Mouse (Mus musculus) megakaryocyte, embryonic 14.5 days (primary cell): Measurements from ENCODE around the gene Aff3. TPM values are rescaled to one million over a fixed set of nuclear protein-coding genes. Genes with fewer than 3 reads are reported as not detected.

Experiments
- H3K27me3 ChIP-seq: replicated peaks from 2 replicates; pipeline ENCODE3; 2012; ENCODE audit warnings: inconsistent platforms
- H3K36me3 ChIP-seq: replicated peaks from 2 replicates; pipeline ENCODE3; 2012; ENCODE audit warnings: low read length, inconsistent platforms, mixed read lengths
- H3K4me1 ChIP-seq: 2 replicates; pipeline ENCODE4 v1.6.1; 2012; ENCODE audit warnings: inconsistent platforms
- H3K4me3 ChIP-seq: replicated peaks from 2 replicates; pipeline ENCODE3; 2012; ENCODE audit warnings: moderate library complexity, mild to moderate bottlenecking, inconsistent platforms
- H3K9me3 ChIP-seq: 2 replicates; pipeline ENCODE4 v1.6.1; 2012; ENCODE audit warnings: inconsistent platforms
- FLI1 ChIP-seq: IDR thresholded peaks from 2 replicates; pipeline ENCODE4 v1.6.1; 2012; ENCODE audit warnings: low read length, inconsistent platforms, mixed read lengths
- GATA1 ChIP-seq: IDR thresholded peaks from 3 replicates; pipeline ENCODE4 v1.6.1; 2012; ENCODE audit warnings: mixed read lengths, low read length, inconsistent platforms, borderline replicate concordance
- polyA plus RNA-seq: library from polyadenylated mRNA; stranded (reverse); fragments of >175 nt; gene quantifications from 2 replicates; pipeline ENCODE4 v1.2.3, GENCODE M21; 2012; ENCODE audit warnings: low replicate concordance; ENCODE audit not compliant: insufficient read depth

Gene Aff3
- polyA plus RNA-seq, 1 experiment = 4.4 TPM

DNA sequence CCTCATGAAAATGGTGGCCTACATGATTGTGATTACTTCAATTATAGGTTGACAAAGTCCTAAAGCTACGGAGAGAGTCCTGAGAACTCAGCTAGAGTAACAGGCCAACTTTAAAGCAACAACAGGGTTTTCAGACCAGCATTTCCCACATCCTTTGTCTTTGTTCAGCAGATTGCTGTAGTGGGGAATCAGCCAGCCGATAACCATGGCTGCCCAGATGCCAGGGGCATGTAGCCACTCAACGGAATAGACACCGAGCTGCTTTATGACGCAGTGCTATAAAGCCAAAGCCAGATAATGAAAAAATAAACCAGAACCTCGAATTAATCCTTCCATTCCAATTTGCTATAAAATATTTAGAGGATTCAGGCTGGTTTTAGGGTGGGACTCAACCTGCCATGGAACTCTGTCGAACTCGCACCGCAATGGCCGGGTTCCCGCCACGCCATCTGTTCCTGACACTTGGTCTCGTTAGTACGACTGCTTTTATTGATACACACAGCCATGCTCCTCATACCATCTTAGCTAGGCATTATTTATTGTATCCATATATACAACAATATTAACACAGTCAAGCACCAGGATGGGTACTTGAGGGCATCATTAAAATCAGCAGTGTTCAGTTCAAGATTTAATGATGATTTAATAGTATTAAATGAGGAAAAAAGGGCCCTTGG lies 297.2 kb downstream of the Aff3 start:
- Histone ChIP-seq H3K4me1 (peaks cover 5% of the 10 kb centered on the region), H3K27me3 (peaks cover 2% of the 10 kb centered on the region), H3K9me3 (no peaks in the 10 kb centered on the region), H3K4me3 (no peak overlapping the region), H3K36me3 (no peaks in the 10 kb centered on the region)
- TF ChIP-seq GATA1 (no peak), FLI1 (no peak)

DNA sequence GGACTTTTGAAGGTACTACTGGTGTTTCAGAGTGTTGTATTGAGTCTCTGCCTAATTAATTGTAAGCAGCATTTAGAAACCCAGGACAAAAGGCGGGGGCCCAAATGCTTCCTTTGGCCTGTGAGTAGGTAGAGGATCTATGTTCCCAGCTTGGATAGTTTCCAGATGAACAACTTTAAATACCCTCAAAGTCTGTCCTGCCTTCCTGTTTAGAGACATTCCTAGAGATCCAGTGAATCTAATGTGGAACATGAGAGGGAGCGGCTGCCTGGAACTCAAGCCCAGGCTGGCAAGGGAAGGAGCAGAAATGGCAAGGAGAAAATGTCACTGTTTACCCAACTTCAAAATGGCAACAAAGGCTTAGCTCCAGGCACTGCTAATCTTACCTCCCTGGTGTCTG lies 300.9 kb downstream of the Aff3 start:
- H3K36me3 ChIP-seq = no peaks in the 10 kb centered on the region
- peaks cover 17% of the 10 kb centered on the region for H3K4me1 ChIP-seq
- no peak overlapping the region for H3K4me3 ChIP-seq
- H3K27me3 ChIP-seq = peaks cover 2% of the 10 kb centered on the region
- 0 out of 2 replicates have a peak, but pooled peaks cover 3% of the 10 kb centered on the region for H3K9me3 ChIP-seq
- TF ChIP-seq GATA1 = no peak
- no peak for TF ChIP-seq FLI1

DNA sequence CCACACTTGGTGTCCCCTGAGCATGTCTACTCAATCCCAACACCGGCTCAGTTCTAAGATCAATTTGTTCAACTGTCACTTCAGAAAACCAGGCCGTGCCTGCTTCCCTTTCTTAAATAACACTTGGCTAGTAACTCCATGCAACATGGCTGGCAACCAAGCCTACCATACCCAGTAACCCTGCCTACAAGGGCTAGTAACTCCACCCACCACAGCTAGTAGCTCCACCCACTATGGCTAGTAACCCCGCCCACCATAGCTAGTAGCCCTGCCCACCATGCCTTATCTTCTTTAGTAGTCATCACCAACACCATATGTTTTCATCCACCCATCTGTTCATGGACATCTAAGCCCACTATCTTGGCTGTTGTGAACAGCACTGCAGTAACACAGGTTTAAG lies 302.5 kb downstream of the Aff3 start:
- no peaks in the 10 kb centered on the region for H3K27me3 ChIP-seq
- H3K4me1 ChIP-seq = peaks cover 17% of the 10 kb centered on the region
- 0 out of 2 replicates have a peak, but pooled peaks cover 3% of the 10 kb centered on the region for H3K9me3 ChIP-seq
- no peaks in the 10 kb centered on the region for H3K36me3 ChIP-seq
- H3K4me3 ChIP-seq = no peak overlapping the region
- no peak for TF ChIP-seq FLI1
- TF ChIP-seq GATA1 = no peak

DNA sequence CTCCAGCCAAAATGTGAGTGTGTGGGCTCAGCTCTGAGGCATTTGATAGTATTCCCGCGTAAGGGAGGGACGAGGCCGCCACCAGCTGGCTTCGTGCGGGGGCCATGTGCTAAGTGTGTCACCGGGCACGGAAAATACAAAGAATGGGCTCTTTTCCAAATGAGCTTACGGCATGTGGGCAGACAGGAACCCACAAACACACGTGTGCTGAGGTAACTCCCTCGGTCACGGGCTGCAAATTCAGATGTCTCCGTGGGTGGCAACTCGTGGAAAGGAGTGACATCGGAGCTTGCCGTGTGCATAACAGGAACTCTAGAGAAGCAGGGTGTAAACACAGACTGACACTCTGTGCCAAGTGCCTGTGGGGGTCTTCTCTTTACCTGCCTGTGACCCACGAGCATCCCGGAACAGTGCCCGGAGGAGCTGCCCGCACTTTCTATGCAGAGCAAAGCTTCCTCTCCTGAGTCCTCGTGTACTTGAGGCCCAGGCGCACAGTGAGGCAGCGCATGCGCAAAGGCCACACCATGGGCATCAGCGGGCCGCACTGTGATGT lies 305.9 kb downstream of the Aff3 start:
- no peaks in the 10 kb centered on the region for H3K36me3 ChIP-seq
- H3K4me1 ChIP-seq = peaks cover 17% of the 10 kb centered on the region
- H3K27me3 ChIP-seq = no peaks in the 10 kb centered on the region
- TF ChIP-seq FLI1 (no peak), GATA1 (no peak)
- H3K4me3 ChIP-seq = no peak overlapping the region
- H3K9me3 ChIP-seq = 0 out of 2 replicates have a peak, but pooled peaks cover 3% of the 10 kb centered on the region

DNA sequence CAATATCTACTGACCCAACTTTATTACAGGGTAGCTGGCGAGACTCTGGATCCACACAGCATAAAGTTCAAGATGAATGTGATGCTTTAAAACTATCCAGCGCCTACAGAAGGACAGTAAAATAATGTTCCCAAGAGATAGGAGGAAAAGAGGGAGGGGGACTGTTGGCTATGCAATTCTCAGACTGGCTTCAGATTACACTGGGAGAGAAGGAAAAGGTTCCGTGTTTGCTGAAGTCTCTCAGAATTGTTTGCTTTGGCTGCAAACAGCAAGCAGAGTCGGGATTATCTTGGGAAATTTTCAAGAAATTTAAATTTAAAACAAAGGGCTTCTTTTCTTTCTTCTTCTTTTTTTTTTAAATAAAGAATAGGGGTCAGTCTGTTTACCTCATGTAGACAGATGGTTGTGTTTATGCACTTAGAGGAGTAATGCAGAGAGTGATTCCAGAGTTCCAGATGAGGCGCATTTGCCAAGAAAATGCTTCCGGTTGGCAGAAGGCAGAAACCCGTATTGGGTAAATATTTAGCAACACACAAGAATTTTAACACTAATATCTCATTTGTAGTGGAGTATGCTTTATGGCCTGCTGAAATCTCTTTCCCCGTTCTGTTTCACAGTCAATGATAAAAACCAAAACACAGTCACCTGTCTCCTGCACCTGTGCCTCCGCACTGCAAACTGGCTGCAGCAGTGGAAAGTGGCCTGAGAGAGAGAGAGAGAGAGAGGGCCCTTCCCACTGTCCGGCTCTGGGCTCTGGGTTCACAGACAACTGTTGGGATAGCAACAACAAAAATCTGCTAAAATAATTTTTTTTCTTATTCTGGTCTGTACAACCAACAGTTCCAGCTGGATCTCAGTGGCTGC lies 306.6 kb downstream of the Aff3 start:
- Histone ChIP-seq H3K9me3 (0 out of 2 replicates have a peak, but pooled peaks cover 3% of the 10 kb centered on the region), H3K27me3 (no peaks in the 10 kb centered on the region)

DNA sequence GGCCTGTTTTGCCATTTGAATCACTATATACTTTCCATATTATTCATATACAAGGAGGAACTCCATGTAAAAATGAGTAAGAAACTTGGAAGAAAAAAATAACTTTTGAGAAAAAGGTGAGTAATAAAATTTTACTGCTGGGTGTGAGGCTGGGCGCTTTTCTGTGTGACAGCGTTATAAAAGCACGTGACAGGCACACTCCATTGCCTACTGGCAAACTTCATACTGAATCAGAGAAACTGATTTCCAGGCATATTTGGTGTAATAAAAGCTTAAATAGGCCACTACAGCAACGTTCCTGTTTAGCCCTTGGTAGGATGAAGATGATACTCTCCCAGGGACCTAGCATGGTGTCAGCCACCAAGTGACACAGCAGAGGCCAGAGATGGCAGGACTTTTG lies 310.2 kb downstream of the Aff3 start:
- TF ChIP-seq GATA1 (no peak), FLI1 (no peak)
- no peaks in the 10 kb centered on the region for H3K27me3 ChIP-seq
- H3K4me3 ChIP-seq = no peak overlapping the region
- H3K9me3 ChIP-seq = 0 out of 2 replicates have a peak, but pooled peaks cover 3% of the 10 kb centered on the region
- peaks cover 5% of the 10 kb centered on the region; the same call in 1 of the 2 replicates for H3K4me1 ChIP-seq
- H3K36me3 ChIP-seq = no peaks in the 10 kb centered on the region

More for the DNA sequence above, 306.6 kb downstream of the Aff3 start:
- Histone ChIP-seq H3K36me3 (no peaks in the 10 kb centered on the region), H3K4me1 (peaks cover 16% of the 10 kb centered on the region), H3K4me3 (no peak overlapping the region)
- TF ChIP-seq GATA1 = no peak
- TF ChIP-seq FLI1 = no peak

DNA sequence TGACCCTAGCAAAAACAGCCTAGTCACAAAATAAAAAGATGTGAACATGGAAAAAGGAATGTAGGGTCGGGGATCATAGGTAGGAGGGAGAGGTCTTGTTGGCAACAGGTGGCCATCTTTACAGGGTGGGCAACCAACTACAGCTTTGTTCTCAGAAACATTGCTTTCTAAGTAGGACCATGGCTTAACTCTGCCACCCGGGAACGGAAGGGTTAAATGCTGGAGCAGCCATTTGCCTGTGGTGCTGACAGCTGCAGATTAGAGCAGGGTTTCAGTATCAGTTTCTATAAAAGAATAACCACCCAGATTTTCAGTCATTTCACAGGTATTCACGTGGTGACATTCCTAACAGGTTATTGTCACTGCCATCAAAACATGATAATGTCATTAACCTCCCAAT lies 317.4 kb downstream of the Aff3 start:
- Histone ChIP-seq H3K4me3 (no peak overlapping the region), H3K4me1 (no peaks in the 10 kb centered on the region), H3K36me3 (no peaks in the 10 kb centered on the region), H3K27me3 (peaks cover 4% of the 10 kb centered on the region), H3K9me3 (no peaks in the 10 kb centered on the region)
- no peak for TF ChIP-seq GATA1

DNA sequence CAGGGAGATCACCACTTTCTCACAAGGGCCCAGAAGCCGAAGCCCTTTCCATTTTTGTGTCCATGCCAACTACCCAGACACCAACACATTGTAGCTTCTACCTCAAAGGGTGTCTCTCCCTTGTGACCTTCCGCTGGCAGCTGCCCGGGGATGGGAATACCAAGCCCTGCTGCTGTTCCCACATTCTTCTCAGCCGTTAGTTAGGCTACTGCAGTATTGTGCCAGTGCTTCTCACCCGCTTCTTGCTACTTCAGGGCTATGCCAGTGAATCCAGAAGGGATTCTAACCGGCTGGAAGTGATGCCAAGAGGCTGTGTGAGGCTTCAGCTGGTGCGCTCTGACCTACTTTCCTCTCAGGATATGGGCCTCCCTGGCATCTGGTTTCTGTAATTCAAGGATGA lies 330.5 kb downstream of the Aff3 start:
- Histone ChIP-seq H3K27me3 (no peaks in the 10 kb centered on the region), H3K4me1 (0 out of 2 replicates have a peak, but pooled peaks cover 3% of the 10 kb centered on the region), H3K36me3 (no peaks in the 10 kb centered on the region), H3K9me3 (no peaks in the 10 kb centered on the region), H3K4me3 (no peak overlapping the region)
- TF ChIP-seq GATA1 (no peak), FLI1 (no peak)

DNA sequence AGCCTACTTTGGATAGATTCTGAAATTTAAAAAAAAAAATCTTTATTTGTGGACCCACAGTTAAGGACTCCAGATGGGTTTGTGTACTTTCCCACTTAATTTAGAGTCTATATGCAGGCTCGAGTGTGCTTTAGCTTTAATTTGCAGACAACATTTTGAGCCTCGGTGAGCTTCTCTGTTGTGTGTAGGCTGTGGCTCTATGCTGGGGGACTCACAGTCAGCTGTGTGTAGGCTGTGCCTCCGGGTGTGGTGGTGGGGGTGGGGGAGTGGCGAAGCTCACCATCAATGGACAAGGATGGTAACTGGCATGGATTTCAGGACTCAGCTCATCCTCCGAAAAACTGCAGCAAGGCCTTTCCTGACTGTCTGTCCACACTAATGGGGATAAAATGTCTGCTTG lies 331.8 kb downstream of the Aff3 start:
- H3K9me3 ChIP-seq = no peaks in the 10 kb centered on the region
- no peaks in the 10 kb centered on the region for H3K36me3 ChIP-seq
- no peaks in the 10 kb centered on the region for H3K27me3 ChIP-seq
- H3K4me1 ChIP-seq = 0 out of 2 replicates have a peak, but pooled peaks cover 3% of the 10 kb centered on the region
- H3K4me3 ChIP-seq = no peak overlapping the region
- TF ChIP-seq GATA1 = no peak
- no peak for TF ChIP-seq FLI1
